Mouse (Mus musculus) ES-CJ7 (cell line): ENCODE measurements at regions not wholly inside any gene's neighbourhood (a gene's known extent, or its start where the extent isn't known, plus 50 kb on each side); places are given as distances from the start of the nearest gene placed in this dataset.
"Not testable (repeated sequence)": the region's sequence is repeated elsewhere in the genome, so short reads cannot be mapped to it uniquely, and the experiment has no call there.

Experiments used
- DNase-seq: peaks from one replicate; pipeline ENCODE4 v3.0.0; 2011; ENCODE audit warnings: low read depth, low spot score

GRCm38 (mm10) chr1:161728546-161729206 is 59.6 kb downstream of the Fasl start:
- no peak for DNase-seq

- not testable (repeated sequence) for DNase-seq
Observed at GRCm38 (mm10) chr1:161727357-161727756, 60.9 kb downstream of the Fasl start.

GRCm38 (mm10) chr1:161726098-161726497 is 62.2 kb downstream of the Fasl start:
- DNase-seq, result not testable (repeated sequence)

GRCm38 (mm10) chr1:161719876-161720275 is 68.4 kb downstream of the Fasl start:
- no peak for DNase-seq

- no peak for DNase-seq
Observed at GRCm38 (mm10) chr1:161718254-161718653, 70.0 kb downstream of the Fasl start.

GRCm38 (mm10) chr1:161712918-161713317 is 75.4 kb downstream of the Fasl start:
- DNase-seq, result no peak

DNA sequence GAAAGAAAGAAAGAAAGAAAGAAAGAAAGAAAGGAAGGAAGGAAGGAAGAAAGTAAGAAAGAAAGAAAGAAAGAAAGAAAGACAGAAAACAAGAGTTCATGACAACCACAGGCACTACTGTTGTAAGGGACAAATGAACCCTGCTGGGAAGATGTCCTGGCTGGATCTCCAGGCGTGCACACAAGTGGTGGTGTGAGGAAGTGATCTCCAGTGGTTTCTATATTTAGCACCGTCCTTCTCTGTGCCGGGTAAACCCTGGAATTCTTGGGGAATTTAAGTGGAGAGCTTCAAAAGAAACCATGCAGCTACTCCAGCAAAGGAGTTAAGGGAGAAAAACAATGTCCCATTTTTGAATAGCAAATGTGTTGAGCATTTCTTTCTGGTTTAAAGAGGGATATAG is 76.0 kb downstream of the Fasl start:
- DNase-seq, result no peak

GRCm38 (mm10) chr1:161707049-161707448 is 81.2 kb downstream of the Fasl start:
- no peak for DNase-seq

DNA sequence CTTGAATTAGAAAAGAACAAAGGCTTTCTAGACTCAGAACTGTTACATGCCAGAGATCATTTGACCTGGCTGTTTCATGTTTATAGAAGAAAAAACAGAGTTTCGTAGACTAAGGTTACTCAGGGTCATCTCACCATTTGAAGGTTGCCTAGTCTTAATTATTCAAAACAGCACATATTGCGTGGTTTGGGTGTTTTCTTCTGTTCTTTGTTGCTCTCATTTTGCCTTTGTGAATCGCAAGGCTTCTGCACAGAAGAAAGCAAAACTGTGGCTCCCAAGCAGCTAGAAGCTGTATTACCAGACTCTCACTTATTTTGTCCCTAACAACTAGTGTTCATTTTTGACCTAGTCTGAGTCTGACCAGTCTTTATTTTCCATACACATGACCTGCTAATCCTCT is 83.3 kb downstream of the Fasl start:
- no peak for DNase-seq

DNA sequence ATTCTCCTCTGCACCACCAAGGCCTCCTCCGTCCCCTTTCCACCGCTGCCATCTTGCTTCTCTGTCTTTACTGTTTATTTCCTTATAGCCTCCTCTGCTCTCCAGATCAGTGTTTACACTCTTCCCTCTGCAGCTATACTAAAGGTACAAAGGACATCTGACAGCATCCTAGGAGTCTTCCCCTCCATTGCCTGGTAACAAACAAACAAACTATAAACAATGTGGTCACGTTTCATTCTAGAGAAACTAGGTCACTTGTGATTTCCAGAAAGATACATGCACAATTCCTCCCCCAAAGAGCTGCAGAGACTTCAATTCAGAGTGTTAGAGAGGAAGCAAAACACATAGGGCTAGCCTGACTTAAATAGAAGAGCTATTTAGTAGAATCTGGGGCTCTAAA is 83.8 kb downstream of the Fasl start:
- no peak for DNase-seq

- DNase-seq, result peak; percentile 8
Observed at GRCm38 (mm10) chr1:161695886-161696285, 92.4 kb downstream of the Fasl start.

GRCm38 (mm10) chr1:161693768-161694160 is 94.5 kb downstream of the Fasl start:
- DNase-seq, result no peak

DNA sequence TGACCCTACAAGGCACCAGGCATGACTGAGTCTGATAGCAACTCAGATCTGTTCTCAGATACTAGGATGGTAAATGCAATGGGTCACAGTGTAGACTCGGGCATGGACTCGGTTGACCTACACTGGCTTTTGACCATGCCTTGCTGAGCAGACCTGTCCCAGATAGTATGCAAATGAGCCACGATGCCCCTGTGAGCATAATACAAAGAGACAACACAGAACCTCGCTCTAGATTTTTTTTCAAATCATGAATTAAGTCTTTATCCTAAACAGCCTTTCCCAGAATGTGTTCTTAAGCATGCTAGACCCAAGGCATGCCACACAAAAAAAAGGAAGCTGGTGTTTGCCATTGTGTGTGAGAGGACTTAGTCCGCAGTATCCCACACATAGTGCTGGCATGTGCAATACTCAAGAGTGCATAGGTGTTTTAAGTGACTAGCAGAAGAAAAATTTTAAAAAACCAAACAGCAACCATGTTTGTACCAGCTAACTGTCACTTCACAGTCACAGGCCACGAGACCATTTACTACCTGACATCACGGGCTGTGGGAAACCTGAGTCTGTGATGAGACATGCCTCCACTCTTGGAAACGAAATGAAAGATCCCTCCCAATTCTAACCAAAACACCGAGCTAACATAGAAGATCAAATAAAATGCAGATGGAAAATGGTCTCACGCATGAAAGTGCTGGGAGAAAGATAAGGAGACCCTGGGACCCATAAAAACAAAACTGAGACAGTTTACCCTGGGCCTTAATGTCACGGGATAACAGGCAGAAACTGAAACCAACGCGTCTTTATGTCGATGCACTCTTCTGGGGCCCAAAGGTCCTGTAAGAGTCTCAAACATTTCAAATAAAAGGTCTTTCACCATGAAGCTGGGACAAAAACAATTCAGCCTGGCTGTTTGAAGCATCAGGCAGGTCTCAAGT is 95.2 kb downstream of the Fasl start:
- DNase-seq, result no peak

DNA sequence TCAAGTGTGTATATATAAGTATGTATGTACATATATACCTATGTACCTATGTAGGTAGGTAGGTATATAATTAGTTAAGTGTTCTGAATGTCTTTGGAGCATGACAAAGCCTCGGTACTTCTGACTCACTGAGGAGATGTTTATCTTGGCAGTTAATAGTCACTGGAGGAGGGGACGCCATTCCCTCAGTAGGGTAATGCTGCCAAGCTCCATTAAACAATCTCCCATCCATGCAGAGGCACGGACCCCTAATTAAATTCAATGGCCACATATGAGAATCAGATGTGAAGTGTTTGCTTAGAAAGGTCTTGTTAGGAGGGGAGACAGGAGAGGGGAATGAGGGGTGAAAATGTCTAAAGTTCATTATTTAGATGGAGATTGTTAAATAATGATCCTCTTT is 99.3 kb downstream of the Fasl start:
- no peak for DNase-seq

DNA sequence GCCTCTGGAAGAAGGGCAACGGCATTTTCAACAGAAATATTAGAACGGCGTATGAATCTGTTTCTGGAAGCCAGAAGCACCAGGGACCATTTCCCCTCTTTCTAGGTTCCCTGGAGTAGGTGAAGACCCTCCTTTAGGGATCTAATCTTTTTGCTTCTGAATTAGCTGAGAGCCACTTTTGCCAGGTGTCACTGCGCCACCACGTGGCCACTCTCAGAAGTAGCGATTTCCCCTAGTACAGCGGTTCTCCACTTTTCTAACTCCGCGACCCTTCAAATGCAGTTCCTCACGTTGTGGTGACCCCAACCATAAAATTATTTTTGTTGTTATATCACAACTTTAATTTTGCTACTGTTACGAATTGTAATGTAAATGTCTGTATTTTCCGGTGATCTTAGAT is 100.7 kb downstream of the Fasl start:
- peak; percentile 62 for DNase-seq

DNA sequence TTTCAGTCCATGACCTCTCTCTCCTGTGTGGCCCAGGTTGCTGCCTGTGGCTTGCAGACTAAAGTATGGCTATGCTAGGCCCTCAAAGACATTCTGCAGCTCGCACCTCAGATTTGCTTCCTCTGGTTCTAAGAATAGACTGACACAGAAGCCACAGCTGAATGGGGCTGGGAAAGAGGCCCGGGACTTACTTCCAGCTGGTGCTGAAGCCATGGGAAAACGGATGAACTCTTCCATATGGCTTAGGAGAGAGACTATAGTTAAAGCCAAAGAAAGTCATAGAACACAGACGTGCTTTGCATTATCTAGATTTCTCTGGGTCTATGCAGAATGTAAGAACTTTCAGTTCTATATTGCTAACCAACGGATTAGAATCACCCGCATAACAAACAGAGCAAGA is 107.7 kb downstream of the Fasl start:
- no peak for DNase-seq

- no peak for DNase-seq
Observed at GRCm38 (mm10) chr1:161670937-161671336, 117.4 kb downstream of the Fasl start.

DNA sequence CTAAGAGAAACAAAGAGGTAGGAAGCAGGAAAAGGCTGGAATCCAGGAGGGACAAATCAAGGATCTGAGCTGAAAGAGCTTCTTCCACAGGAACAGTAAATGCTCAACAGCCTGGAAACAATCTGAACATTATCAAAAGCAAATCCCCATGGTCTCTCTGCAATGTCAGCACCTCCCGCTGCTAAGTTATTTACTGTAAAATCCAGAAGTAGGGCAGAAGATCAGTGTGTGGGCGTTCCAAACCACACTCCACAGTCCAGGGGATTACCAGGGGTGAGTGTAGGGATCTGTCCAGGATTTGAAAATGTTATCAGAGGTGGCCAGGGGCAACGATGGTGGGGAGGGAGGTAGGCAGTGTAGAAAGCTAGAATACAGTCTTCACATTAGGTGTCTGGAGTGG is 124.0 kb downstream of the Fasl start:
- DNase-seq, result no peak

- no peak for DNase-seq
Observed at GRCm38 (mm10) chr1:161663351-161663750, 124.9 kb downstream of the Fasl start.

DNA sequence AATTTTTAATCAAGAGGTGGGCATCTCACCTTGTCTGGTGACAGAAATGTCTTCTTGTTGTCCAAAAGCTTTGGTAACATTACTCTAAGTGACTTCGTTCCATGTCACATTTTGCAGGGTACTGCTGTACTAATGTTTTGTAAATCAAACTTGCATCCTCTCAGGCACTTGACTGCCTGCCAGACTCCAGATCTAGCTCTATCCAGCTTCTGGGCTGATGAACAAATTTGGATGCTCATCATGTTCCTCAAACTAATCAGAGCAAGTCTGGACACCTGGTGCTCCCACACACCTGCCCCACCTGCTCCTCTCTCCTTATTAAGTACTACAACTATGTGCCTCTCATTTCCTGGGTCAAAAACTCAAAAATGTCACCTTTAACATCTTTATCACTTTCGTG is 126.1 kb downstream of the Fasl start:
- no peak for DNase-seq

DNA sequence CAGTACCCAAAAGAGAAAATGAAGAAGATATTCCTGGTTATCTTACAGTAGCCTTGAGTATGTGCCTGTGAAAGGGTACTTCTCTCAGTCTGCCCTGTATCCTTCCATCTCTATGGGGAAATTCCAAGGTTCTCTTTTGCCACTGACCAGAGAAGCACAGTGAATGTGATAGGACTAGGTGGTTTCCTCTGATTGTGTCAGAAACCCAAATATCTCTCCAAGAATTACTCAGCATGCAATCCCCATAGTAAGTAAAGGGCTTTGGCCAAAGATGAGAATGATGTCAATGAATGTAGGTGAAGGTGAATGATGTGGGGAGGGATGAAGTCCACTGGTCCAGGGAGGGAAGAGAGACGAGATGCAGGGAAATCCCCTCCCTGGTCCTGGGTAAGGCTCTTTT is 130.8 kb downstream of the Fasl start:
- no peak for DNase-seq

DNA sequence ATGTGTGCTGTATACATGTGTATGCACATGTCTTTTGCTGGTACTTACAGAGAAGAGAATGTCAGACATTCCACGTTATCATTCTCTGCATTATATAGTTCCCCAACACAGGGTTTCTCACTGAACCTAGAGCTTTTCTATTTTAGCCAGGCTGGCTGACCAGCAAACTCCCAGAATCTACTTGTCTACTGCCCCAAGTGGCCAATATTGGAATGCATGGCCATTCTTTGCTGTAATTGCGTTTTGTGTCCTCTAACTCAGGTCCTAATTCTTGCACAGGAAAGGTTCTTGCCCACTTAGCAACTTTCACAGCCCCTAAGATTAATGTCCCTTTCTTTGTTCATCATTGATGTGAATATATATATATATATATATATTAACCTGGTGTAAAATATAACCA is 138.9 kb downstream of the Fasl start:
- peak; percentile 34 for DNase-seq

DNA sequence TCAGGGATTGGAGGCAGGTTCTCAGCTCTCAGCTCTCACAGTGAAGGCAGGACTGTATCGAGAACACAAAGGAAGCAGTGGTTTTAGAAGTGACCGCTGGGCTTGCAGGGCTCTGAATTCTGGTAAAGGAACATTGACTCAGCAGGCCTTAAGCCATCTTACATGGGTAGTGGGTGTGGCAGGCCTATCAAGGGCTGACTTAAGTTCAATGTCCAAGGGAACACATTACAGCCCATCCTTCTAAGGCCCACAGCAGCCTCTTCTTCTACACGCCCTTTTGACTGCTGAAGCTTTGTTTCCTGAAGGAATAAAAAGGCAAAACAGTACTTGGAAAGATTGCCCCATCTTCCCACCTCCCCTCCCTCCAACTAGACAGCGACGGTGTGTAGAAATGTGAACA is 137.6 kb downstream of the Tnfsf18 start:
- no peak for DNase-seq
